Mouse (Mus musculus) heart, postnatal 4 days (tissue): Measurements from ENCODE around the gene H2afy. TPM values are rescaled to one million over a fixed set of nuclear protein-coding genes. Genes with fewer than 3 reads are reported as not detected.
A peak's percentile ranks its signal among the peaks of the same experiment; 100 is the strongest.

Experiments
- DNase-seq: peaks from one replicate; pipeline ENCODE4 v3.0.0; 2021
- total RNA-seq, 2 experiments: library from RNA; stranded (reverse); gene quantifications; 2 replicates each; pipeline ENCODE4 v1.2.3; 2021

Gene H2afy
- total RNA-seq, 2 experiments from 2014 or later = 84.6 to 91.3 TPM

DNA sequence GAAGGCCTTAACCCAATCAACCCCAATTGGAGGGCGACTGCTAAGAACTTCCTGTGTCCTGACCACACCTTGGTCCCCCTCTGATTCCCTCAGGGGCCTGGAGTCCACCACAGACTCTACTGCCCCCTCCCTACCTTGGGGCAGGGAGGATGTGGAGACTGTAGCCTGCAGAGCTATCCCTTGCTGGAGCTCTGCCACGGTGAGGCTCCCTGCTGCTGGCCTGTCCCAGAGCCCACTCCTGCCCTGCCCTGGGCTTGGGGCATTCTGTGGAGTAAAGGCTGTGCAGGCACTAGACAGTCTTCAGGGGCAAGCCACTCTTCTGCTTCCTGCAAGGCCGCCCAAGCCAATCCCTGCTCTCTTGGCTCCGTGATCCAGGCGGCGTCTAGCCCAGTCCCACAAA lies 24.6 kb downstream of the H2afy start:
- DNase-seq = no peak

DNA sequence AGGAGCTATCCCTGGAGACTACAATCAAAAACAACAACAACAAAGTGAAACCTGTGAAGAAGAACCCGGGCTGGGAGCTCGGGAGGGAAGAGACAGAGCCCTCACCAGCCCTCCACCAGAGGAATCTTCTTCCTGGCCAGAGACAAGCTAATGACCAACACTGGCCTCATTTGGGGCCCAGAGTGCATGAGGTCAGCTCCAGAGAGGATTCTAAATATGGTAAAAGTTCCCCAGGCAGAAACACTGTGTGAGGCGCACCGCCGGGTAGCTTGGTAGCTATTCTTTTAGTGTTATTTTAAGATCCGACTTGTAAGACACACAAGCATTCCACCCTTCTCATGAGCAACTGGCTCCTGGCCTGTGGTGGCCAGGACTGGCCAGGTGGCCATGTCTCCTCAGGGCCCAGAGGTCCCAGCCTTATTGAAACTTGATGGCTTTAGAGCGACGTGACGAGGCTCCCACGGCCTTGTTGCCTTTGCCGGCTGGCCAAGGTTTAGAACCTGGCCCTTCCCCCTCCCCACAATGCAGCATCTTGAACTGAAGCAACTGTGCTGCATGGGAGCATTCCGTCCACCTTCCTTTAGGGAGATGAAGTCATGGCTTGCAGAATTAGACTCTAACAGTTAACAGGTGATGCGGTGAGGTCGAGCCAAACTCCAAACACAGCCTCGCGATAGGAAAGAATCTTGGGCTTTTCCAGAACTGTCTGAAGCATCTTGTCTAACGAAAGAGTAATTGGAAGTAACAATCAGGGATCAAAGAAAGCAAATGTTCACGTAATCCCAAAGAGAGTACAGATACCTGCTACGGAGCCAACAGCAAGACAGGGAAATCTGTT lies 25.2 kb downstream of the H2afy start:
- DNase-seq = no peak

DNA sequence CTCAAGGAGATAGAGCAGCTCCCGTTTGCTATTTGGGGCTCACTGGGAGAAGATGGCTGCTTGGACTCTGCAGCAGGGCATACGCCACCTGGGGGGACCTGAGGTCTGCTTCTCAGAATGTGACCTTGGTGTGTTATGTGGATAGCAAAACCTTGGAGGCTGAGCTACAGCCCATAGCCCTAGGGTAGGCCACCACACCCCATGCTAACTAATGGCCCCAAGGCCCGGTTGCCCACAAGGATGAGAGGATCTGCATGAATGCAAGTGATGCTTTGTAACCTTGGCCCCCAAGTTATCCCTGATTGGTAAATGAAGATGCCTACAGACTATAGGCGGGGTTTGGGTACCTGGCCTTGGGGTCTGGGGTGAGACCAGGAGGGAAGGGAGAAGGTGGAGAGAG lies 26.5 kb downstream of the H2afy start:
- no peak for DNase-seq

DNA sequence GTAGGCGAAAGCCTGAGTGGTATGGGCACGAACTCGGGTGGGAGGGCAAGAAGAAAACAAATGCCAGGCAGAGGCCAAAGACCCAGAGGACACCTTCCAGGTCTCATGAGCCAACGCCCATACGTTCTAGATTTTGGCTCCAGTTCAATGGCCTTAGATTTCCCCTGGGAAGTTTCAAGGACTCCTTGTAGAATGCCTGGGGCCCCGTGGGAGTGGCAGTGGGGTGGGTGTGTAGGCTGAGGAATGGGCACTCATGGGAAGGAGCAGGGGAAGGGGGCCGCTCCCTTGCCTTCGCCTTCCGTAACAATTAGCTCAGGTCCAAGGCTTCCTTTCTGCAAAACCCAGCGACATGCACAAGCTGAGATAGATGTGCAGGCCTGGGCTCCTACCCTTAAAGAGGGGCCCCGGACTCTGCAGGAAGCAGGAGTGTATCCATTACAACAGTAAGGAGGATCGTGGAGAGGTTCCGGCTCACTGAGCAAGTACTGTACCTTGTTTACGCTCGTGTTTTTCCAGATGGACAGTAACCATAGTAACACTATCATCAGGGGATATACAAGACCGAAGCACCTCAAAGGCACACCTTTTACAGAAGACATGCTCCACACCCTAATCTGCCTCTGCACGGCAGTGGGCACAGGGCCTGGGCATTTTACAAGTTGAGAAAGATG lies 27.2 kb downstream of the H2afy start:
- no peak for DNase-seq

DNA sequence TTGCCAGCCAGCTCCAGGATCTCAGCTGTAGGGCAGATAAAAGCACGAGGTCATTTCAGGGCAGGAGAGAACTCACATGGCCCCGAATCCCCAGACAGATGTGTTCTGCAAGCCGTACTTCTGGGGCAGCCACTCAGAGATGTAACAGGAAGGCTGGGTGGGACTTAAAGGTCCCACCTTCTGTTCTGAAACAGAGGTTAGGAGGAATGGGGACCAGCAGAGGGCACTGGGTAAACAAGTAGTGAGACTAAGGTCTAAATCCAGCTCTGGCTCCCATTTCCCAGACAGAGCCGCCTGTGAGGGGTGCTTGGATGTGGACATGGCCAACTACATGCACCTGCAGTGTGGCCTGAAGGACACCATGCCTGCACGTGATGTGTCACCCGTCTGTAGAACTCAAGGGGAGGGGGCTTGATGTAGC lies 31.2 kb downstream of the H2afy start:
- peak; percentile 38 for DNase-seq

DNA sequence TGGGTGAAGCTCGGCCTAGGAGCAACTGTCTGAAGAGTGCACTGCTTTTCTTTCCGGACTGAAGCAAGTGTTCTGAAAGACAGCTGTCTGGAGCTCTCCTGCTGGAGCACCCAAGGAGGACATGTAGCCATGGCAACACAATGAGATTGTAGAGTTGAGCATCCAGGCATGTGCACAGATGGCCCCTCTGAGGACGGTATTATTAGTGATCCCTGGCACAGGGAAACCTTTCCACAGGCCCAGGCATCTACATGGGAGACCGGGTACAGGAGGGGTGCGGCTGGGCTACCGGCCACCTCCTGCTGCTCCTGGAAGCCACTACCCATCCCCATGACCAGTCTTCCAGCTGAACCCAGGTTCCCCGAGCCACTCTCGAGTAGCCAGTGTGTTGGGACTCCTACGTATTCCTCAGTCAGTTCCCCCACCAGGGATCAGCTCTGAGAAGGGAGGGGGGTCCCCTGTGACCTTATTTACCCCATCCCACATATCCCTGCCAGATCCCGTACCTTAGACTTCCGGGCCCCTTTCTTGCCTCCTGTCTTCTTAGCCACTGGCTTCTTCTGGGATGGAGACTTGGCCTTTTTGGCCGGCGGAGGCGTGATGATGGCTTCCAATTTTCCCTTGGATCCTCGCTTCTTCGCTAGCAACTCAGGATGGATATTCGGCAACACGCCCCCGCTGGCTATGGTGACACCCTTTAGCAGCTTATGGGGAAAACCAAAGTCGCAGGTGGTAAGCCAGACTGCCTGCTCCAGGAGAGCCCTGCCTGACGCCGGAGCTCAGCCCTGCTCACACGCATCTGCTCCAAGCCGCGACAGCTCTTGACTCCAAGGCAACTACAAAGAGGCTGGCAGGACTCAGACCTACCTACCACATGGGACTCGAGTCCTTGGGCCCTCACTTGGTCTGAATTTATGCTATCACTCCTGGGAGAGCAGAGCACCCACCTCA lies 32.1 kb downstream of the H2afy start:
- no peak for DNase-seq

DNA sequence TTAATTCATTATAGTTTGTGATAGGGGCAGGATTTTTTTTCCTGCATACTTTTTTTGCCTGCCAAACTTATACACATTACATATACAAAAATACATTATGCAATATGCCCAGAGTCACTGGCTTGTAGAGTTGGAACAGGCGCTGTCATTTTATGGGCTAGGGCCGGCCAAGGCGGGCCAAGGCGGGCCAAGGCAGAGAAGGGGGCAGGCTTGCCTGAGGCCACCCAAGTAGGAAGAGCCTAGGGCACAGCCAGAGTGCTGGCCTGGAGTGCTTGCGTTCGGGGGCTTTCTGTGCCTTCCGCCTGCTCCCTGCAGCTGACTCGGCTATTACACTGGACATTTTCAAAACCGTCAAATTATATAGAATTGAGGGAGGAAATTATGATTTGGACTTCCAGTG lies 34.0 kb downstream of the H2afy start:
- no peak for DNase-seq

DNA sequence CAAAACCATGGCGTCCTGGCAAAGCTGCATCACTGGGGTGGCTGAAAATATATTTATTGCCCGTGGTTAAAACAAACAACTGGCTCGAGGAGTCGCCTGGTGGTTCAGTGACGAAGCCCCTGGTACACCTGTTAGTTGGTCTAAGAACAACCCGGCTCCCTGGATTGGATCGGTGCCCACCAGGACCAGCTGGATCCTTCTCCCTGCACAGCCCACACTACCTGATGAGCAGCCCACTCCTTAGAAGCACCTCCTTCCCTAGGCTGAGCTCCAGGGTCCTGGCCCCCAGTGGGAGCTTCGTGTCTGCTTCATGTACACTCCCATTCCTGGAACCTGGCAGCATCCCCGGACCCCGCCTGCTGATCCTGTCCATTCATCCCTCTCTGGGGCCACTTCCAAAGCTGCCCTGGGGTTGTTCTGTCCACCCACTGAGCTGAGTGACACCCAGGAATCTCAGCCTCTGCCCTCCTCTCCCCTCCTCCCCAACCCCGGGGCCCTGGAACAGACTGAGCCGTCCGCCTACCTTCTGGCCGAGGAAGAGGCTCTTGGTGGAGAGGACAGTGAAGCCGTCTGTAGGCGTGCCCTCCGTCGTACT lies 40.5 kb downstream of the H2afy start:
- no peak for DNase-seq

DNA sequence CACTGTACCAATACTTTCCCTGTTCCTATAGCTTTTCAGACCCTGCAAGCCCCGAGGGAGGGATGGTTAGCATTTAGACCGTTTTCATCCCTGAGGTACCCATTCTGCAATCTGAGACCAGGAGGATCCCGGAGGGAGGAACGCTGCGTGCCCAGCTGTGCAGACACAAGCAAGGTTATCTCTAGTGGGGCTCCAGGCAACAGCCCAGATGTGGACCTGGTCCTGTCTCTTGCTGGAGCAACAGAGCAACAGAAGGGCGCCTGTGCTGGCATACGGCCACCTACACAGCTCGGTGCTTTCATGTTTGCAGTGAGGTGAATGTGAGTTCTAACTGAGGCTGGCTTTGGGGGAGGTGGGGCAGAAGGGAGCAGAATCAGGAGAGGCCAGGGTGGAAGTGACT lies 41.6 kb downstream of the H2afy start:
- peak; percentile 25 for DNase-seq

DNA sequence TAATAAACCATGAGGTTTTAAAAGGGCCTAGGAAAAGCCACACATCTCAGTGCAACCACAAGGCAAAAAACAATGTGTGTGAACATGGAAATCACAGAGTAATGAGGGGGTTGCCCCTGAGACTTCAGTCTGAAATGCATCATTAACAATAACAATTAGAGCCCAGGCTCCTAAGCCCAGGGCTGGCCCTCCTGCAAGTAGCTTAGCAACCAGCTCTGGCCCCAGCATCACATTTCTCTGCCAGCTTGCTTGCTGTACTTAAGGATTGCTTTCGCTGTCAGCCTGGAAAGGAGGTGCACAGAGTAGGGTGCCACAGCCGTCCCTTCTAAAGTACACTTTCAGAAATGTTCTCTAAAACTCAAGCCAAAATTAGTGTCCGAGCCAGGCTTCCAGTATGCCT lies 42.5 kb downstream of the H2afy start:
- peak; percentile 32 for DNase-seq

DNA sequence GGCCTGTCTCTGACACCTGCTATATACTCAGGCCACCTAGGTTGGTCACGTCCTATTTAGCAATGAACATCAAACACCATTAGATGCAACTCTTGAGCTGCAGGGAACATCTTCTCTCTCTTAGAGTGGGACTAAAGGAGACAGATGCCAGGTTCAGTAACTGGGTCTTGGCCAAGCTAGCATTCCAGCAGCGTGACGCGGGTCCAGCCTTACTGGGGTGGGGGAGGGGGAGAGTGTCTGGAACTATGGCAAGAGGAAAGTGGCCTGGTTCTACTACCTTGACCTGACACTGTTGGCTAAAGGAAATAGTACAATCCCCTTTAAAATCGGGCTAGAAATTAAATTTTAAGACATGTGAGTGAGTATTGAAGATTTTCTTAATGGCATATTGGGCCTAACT lies 43.6 kb downstream of the H2afy start:
- peak; percentile 74 for DNase-seq

DNA sequence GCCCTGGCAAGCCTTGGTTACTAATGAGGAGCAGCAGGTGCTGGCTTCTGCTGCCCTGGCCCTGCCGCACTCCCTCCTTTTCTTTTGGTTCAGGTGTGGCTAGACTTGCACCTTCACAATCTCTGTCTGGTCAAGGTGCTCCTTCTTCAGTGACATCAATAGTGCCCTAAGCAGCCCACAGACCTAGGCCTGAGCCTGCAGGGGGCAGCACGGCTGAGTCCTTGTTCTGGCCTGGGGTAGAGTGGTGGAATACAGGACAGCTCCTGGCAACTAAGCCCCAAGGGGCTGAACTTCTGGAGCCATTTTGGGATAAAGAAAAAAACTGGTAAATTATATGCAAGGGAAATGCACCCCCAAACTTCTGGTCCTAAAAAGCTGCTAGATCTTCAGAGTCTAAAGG lies 45.6 kb downstream of the H2afy start:
- DNase-seq = no peak

DNA sequence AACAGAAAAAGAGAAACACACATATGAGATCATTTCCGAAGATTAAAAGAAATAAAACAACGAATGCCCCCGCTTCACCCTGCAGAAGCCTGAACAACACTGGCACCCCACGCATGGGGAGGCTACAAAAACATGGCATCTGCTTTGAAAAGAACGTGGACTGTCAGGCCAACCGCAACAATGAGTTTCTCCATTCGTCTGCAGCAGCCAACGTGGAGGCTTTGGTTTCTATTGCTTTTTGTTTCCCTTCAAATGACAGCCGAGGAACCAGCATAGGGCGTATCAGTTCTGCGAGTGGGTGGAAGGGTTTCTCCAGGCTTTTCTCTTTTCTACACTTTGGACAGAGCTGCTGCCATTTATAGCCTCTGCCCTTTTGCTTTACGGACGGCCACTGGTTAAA lies 47.6 kb downstream of the H2afy start:
- DNase-seq = no peak

DNA sequence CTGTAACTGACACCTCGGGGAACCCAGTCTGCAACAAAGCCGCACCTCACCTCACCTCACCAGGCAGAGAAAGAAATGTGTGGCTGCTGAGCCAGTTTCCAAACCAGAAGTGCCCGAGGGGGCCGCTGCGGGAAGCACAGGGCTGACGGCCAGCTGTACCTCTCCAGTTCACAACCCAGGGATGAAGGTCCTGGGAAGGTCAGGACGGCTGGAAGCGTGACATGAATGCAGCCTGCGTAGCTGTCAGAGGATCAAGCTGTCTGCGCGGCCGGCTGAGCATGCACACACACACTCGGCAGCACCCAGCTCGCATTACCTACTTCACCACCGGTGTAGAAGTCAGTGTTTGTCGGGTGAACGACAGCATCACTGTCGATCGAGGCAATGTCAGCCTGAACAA lies 48.2 kb downstream of the H2afy start:
- DNase-seq = peak; percentile 81

DNA sequence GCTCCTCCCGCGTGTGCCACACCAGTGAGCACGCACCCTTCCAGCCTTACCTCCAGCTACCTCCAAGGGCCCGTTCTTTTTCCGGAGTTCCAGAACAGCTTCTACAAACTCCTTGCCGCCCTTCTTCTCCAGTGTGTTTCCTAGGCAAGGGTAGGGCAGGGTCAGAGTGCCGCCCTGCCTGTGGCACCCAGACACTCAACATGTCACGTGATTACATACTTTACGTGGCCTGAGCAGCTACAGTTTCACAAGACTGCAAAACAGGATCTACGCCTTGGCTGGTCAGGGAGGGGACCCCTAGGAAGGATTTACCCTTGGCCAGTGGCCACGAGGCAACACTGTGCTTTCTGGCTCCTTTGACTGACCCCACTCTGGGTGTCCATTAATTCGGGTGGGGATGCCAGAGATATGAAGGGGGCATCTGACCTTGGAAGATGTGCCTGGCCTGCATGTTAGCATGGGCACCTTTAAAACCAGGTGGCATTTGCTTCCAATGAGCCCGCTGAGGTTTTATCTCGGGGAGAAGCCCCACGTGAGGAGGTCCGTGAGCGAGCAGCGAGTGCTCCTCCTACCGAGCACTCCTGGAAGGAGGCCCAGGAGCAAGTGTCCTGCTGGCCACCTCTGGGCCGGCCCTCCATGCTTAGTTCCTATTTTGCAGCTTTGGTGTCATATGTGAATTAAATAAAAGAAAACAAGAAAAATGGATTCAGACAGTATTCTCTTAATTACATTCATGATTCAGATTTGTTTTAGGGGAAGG lies 51.8 kb downstream of the H2afy start:
- DNase-seq = peak; percentile 46

DNA sequence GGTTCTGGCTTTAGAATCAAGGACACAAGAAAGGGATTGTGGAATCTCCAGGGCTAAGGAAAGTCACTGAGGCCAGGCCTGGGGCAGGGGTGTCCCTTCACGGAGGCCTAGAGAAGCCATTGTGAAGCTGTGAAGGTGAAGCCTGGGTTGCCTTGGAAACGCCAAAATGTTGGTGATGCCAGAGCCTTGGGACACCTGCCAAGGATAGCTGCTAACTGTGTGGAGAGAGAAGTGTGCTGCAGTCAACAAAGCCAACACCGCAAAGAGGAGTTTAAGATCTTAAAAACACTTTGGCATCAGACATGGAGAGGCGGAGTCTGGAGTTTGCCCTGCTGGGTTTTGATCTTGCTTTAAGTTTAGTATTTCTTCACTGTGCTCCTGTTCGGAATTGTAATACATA lies 54.5 kb downstream of the H2afy start:
- DNase-seq = no peak

DNA sequence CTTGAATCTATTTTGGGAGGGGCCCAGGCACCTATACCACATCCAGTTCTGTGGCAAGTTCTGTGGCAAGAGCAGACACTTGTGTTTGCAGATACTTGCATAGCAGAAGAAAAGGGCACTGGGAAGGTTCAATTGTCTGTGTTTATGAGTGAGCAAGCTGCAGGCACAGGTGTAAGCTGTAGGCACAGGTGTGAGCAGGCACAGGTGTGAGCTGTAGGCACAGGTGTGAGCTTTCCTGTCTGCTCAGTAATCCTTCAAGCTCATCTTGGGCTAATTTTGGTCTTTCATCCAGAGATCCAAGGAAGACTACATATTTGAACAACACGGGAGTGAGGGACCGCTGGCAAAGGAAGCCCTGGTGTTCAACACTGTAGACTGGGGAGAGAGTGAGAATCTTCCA lies 56.5 kb downstream of the H2afy start:
- no peak for DNase-seq

DNA sequence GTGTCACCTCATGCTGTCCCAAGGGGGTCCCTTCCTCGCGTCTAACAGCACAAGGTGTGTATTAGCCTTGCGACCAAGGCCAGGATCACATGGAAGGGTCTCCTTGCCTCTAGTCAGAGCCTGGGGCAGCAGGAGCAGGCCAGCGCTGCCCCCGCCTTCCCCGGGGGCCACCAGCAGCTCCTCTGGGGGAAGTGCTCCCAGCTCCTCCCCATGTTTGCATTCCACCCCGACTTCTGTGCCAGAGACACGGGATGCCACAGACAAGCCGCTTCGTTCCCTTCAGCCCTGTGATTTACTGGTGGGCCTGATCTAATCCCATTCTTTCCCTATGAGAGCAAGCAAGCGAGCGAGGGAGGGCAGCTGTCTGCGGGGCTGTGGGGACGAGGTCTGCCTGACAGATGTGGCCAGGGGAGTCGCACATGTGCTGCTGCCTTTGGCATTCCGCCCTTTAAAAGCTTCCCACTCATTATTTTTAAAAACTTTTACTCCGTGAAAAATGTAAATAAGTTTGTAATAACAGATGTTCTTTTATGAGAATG lies 57.4 kb downstream of the H2afy start:
- DNase-seq = no peak

DNA sequence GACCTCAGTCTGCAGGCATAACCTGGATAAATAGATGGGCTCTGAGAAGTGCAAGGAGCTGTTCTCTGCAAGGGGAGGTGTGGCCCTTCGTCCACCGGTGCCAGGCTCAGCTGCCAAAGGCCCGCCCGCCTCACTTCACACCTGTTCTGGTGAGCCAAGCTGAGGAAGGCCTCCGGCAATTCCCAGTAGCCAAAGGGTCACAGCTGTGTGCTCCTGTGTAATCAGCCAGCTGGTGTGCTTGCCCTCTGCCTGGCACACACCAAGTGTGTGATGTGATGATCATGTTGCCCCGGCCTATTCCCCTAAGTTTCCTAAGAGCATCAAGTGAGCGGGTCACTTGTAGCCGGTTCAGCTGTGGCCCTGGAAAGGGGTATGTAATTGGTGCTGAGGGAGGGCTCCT lies 60.2 kb downstream of the H2afy start:
- DNase-seq = no peak

DNA sequence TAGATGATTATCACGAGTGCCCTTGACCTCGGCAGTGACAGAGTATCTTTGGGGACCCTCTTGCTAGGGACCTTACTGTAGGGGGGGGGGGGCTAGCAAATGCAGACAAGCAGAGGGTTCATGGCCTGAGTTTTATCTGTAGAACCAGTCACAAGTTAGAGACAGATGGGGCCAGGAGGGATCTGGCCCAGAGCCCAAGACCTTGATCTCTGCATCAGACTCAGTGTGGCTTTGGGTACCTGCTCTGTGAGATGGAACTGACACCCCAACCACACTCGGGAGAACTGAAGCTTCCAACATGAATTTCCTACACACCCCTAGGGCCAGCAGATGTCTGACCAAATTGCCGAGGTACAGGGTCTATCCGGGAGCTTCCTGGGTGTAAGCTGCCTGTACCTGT lies 63.0 kb downstream of the H2afy start:
- DNase-seq = no peak

DNA sequence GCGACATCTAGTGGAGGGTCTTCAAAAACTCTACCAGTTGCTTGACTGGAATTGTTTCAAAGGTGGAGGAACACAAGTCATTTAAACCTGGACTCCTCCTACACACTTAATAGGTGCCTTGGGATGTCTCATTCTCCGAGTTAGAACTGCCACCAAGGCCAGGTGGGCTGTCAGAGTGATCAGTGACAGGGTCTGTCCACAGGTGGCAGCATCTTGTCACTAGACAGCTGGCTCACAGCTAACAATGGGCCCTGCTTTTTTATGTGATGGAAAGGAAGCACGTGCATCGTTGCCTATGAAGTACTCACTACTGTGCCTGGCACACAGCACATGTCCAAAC lies 63.9 kb downstream of the H2afy start:
- DNase-seq = peak; percentile 23
